Mouse (Mus musculus) right cerebral cortex, adult 2 months (tissue): ENCODE results near the gene Lefty1.
"Not testable (repeated sequence)": the region's sequence is repeated elsewhere in the genome, so short reads cannot be mapped to it uniquely, and the experiment has no call there.

ENCODE experiments used
- DNase-seq, 2 experiments: peaks; one replicate each; pipeline ENCODE4 v3.0.0; 2021 to 2022; ENCODE audit warnings: low spot score in 2 of 2

Gene Lefty1

DNA sequence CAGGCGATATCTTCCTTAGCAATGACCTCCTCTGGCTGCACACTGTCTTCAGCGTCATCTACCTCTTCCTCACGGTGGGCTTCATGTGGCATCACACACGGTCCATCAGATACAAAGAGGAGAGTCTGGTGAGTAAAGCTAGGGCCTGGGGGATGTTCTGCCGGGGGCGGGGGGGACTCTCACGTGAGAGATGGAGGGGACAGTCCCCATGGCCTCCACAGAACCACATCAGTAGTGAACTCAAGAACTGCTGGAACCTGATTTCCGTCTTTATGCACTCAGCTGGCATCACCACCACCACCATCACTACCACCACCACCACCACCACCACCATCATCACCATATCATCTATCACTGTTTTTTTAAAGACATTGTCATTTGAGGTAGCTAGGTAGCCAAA, 21.6 kb downstream of the Lefty1 start:
- DNase-seq = no peak

DNA sequence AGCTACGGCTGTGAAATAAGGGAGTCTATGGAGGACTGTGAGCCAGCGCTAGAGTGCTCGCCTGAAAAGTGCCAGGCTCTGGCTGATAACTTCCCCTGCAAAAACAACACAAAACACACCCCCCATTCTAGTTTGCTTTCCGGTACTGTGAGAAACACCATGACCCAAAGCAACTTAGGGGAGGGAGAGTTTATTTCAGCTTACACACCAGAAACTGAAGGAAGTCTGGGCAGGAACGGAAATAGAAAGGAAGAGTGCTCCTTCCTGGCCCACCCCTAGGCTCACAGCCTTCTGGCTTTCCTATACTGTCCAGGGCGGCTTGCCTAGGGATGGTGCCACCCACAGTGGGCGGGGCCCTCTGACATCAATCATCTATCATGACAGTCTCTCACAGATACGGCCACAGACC, 22.2 kb downstream of the Lefty1 start:
- DNase-seq = no peak

DNA sequence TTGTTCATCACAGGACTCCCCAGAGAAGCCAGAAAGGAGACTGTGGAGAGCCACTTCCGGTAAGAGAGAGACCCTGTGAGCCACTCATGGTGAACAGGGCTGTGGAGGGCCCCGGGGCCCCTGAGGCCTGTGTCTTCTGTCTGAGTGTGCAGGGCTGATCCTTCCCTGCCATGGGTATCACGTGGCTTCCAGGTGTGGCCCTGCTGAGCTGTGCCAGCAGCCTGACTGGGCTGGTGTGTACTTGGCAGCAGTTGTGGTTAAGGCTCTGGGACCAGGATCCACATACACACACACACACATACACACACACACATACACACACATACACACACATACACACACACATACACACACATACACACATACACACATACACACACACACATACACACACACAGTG, 23.2 kb downstream of the Lefty1 start:
- no peak for DNase-seq

DNA sequence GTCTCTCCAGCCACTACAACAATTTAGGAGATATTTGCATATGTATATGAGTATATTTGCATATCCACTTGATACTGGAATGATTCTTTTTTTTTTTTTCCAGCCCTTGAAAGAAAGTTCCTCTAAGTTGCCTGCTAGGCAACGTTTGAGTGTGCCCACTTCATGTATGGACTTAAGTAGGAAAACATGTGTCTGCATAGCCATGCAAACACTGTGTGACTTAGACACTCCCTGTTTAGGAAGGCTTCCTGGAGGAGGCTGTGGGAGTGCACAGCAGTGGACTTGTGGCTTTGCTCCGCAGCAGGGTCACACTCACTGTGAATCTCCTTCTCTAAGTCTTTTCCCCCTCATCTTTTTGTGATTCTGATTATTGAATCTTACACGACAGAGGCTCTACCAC, 24.0 kb downstream of the Lefty1 start:
- no peak for DNase-seq

DNA sequence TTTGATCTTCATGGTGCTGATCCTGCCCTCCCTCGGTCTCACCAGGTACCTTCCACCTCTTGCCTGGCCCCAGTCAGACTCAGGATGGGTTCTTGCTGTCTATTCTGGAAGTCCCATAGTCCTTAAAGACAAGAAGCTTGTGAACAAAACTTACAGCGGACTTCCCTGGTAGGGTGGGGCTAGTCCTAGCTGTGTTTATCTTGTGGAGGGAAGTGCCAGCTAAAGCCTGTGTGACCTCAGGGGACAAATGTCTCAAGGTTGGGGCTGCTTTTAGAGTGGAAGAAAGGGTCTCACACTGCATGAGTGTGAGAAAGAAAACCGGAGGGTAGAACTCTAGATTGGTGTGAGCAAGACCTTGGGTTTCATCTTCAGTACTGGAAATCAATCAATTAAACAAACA, 31.0 kb downstream of the Lefty1 start:
- DNase-seq = no peak

DNA sequence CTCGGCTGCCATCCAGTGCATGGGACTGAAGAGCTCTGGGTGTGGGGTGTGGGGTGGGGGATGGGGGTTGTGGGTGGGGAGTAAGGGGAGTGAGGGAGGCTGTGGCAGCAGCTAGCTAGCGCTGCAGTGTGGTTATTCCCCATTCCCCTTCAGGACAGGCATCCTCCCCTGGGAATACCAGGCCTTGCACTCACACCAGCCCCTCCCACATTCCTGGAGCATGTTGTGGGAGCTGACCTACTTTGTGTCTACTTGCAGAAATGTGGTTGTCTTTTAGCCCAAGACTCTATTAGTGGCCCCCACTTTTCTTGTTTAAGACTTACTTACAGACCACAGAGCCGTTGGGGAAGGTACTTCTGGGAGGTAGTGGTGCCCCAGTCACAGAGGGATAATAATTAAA, 31.7 kb downstream of the Lefty1 start:
- DNase-seq = no peak

DNA sequence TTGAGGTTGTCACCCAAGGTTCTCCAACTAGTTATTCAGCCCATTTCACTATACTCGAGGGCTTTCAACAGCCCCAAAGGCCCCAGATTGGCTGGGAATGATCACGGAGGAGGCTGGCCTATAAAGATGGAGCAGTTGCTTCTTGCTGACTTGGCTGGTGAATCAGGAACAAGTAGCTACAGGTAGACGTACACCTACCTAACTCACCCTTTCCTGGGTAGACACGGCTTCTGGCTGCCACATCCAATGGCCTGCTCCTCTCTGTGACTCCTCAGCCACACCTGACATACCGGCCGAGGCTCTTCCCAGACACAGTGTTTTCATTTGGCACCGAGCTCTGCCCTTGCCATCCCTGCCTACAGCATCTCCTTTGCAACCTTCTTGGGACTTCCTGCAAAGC, 32.4 kb downstream of the Lefty1 start:
- no peak for DNase-seq

DNA sequence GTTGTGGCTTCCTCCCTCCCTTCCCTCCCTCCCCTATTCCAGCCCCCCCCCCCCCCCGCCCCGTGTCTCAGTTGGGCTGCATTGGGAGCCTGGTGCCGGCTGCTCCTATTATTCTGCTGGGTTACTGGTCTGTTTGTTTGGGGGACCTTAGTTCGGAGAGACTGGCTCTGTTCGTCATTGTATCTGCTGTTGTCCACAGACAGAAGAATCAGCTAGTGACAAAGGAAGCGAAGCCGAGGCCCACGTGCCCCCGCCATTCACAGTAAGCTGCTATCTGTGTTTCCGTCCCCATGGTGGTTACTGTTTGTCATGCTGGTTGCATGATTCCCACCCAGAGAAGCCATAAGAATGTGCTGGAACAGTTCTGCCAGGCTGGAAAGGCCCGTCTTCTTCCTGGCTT, 38.1 kb downstream of the Lefty1 start:
- no peak for DNase-seq

DNA sequence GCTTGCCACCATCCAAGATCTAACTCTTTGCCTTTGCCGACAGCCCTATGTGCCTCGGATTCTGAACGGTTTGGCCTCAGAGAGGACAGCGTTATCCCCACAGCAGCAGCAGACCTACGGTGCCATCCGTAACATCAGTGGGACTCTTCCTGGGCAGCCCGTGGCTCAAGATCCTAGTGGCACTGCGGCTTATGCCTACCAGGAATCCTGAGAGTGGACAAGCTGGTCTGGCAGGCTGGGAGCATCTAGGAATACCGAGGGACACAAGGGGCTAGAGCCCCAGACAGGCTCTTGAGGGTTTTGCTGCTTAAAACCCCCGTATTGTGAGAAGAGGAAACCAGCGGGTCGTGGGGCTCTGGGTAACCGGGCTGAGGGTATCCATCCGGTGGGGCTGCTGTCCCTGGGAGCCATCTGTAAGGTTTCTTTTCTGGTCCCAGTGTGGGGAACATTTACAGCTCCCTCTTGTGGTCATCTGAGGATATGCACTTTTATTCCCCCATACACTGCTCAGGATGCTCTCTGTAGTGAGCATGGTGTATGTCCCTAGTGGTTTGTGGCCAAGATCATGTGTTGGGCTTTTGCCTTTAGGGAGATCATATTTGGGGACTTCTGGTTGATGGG, 39.4 kb downstream of the Lefty1 start:
- peak in 1 of 2 experiments; percentile 23 for DNase-seq

DNA sequence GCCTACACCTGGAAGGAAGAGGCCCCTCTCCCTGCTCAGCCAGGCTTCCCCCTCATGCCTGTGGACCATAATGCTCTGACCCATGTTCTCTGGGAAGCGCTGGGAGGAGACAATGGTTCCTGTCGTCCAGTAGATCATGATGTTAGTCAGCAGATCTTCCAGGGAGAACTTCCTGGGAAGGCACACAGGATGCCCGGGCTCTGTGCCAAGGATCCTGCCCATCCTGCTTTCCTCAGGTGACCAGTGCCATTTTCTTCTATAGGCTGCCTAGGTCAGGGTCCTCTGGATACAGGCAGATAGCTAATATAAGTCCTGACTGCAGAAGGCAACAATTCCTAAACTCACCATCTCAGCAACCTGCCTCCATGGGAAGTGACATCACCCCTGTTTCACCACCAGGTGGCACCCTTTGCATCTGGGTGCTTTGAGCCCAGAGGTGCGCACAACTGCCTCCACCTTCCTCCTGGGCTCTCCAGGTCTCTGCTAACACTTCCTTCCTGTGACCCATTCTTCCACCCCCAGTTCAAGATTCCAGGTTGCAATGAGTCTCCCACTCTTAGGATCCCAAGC, 41.4 kb downstream of the Lefty1 start:
- no peak for DNase-seq

DNA sequence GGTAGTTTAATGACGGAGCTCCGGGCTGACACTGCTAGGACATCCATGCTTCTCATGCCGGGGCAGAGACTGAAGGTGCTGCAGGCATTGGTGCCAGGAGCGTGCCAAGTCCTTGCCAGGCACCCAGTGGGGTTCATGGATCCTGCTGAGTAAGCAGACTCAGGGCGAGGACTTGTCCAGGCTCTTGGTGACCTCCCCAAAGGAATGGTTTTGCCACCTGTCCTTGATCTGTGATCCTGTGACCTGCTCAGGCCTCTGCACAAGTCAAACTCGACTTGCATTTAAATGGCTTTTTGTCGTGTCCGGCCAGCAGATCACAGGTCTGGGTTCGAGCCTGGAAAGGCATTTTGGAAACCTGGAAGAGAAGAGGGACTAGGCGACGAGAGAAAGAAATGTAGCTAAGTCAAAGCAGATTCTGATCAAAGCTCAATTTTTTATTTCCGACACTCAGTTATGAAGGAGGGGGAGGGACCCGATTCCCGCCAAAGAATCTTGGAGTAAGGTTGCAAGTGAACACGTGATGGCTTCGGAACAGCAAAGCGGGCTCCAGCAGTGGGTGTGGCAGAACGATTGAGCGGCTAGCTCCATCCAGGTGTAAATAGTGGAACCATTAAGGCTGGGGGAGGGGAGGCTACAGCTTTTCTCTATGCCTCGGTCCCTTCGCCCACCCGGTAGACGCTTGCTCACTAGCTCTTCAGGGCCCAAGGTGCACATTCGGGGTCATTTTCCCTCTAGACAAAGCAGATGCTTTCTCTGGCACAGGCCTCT, 44.8 kb downstream of the Lefty1 start:
- DNase-seq = no peak

DNA sequence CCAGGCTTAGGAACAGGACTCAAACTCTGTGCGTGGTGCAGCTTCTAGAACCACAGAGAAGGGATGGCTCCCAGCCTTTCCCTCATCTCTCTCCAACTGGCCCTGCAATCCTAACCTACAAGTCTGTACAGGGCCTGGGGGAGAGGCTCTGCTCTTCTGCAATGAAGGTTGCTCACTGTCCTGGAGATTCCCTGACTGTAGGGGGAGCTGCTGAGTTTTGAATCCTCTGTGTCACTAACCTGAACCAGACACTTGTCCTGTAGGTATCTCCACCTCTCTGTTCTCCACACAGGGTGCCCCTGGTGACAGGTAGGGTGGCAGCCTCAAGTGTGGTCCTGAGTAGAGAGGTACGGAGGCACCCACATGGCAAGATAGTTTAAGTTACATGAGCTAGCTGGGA, 45.6 kb downstream of the Lefty1 start:
- no peak for DNase-seq

DNA sequence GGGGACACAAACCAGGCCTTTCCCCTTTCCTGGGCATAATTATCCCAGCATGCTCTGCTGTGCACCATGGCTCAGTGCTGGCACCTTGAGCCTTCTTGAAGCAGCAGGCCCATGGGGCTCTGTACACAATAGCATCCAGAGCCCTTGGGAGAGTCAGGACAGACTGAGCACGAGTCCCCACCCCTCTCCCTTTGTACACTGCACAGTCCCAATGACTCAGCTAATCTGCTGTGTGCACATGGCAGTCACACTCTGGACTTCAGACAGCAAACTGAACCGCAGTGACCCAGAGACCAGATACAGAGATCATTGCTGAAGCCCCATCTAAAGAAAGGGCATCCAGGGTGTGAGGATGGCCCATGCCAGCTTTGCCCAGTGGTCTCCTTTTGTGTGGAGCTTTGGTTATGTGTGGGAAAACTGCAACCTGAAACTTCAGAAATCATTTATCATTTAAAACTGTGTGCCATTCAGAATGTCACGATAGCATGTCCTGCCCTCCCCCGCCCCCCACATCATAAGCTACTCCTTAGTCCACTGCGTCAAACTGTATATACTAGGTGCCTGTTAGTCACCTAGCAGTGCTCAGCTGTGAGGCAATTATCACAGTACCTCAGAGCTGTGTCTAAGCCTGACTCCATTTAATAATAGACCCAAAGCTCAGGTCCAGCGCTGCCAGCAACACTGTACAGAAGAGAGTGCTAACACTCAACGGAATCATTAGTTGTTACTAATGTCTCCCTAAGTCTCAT, 46.6 kb downstream of the Lefty1 start:
- not testable (repeated sequence) for DNase-seq

DNA sequence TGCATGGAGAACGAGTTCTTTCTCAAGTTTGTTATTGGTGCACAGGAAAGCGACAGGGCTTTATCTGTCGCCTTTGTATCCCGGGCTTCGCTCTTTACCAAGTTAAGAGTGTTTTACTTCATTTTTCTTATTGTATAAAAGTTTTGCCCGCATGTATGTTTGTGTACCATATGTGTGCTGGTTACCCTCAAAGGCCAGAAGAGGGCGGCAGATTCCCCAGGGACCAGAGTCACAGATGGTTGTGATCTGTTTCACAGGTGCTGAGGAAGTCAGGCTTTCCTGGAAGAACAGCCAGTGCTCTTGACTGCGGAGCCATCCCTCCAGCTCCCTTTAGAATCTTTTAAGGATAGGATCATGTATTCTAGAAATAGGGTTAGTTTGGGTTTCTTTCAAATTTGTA, 51.9 kb downstream of the Lefty1 start:
- no peak for DNase-seq

DNA sequence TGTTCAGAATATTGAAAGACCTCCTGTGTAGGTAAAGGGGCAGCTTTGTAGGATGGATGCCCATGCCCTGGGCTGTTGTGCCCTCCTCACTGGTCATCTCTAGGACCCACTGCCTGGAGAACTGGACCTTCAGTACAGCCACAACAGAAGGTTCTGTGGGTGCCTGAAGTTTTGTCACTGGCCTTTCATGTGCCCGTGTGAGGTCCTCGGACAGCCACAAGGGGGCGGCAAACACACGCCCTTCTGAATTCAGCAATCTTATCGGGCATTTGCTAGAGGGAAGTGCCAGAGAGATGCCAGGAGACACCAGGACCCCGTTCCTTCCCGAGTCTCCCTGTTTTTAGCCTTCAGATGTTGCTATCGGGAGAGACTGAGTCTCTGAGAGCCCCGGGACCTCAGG, 52.9 kb downstream of the Lefty1 start:
- DNase-seq = peak; percentile 79 to 86
